8 mouse cellular contexts compared by ENCODE assay signal in genomic region chr8:107587995-107588780, GRCm38 (mm10). TPM values are rescaled to one million over a fixed set of nuclear protein-coding genes. Genes with fewer than 3 reads are reported as not detected.
DNase-seq lines count a peak whose midpoint lies in the region; ATAC-seq and TF ChIP-seq lines count a peak whose summit lies in the region.

TSS of gene Psmd7 (minus strand) at chr8:107588464.

- peaks cover 33% of the 10 kb centered on the region for H3K36me3 ChIP-seq in embryonic facial prominence, embryonic 14.5 days (ENCODE audit: control insufficient read depth, insufficient read depth, low read length)
- H3K36me3 ChIP-seq in limb, embryonic 14.5 days (ENCODE audit: control insufficient read depth, insufficient read depth, low read length) = peaks cover 32% of the 10 kb centered on the region
- H3K36me3 ChIP-seq in midbrain, postnatal 0 days (ENCODE audit: insufficient read depth, low read length) = peaks cover 20% of the 10 kb centered on the region

- H3K4me2 ChIP-seq in embryonic facial prominence, embryonic 14.5 days (ENCODE audit: low read depth, low read length) = peak within 1 kb of the TSS; percentile 80
- peak within 1 kb of the TSS; percentile 82 for H3K4me2 ChIP-seq in limb, embryonic 14.5 days (replicated peaks; ENCODE audit: low read depth, low read length, severe bottlenecking)
- H3K4me2 ChIP-seq in midbrain, postnatal 0 days (ENCODE audit: low read depth, low read length, poor library complexity, severe bottlenecking) = peak within 1 kb of the TSS; percentile 68

- DNase-seq in 3T3-L1 (ENCODE audit: low read depth, low spot score) = peak; percentile 97
- peak; percentile 83 to 89 for DNase-seq in adrenal gland, postnatal 4 days (ENCODE audit: low spot score in 2 of 2)
- peak; percentile 97 for DNase-seq in embryonic facial prominence, embryonic 14.5 days (ENCODE audit: low spot score)
- DNase-seq in heart, adult 8-10 months (ENCODE audit: low spot score) = peak; percentile 96
- DNase-seq in kidney, adult 9 months = peak; percentile 94
- DNase-seq in limb, embryonic 14.5 days (ENCODE audit: low spot score) = peak; percentile 95
- peak; percentile 97 for DNase-seq in midbrain, postnatal 0 days (ENCODE audit: low spot score)
- peak; percentile 88 to 92 for DNase-seq in spleen, postnatal 14 days (ENCODE audit: low spot score in 2 of 2)

- H3K9ac ChIP-seq in embryonic facial prominence, embryonic 14.5 days (ENCODE audit: low read depth, low read length) = peak within 1 kb of the TSS; percentile 95
- H3K9ac ChIP-seq in limb, embryonic 14.5 days (ENCODE audit: low read depth, low read length, severe bottlenecking) = peak within 1 kb of the TSS; percentile 90
- H3K9ac ChIP-seq in midbrain, postnatal 0 days (replicated peaks; ENCODE audit: low read length, poor library complexity, severe bottlenecking) = peak within 1 kb of the TSS; percentile 89

- H3K9me3 ChIP-seq in embryonic facial prominence, embryonic 14.5 days (ENCODE audit: control insufficient read depth, low read length) = no peaks in the 10 kb centered on the region
- H3K9me3 ChIP-seq in limb, embryonic 14.5 days (ENCODE audit: control insufficient read depth, low read length) = no peaks in the 10 kb centered on the region
- no peaks in the 10 kb centered on the region for H3K9me3 ChIP-seq in midbrain, postnatal 0 days (ENCODE audit: low read length)

- WGBS in embryonic facial prominence, embryonic 14.5 days = 2% methylated on average over 55 of the region's 65 CpGs
- 2% methylated on average over 58 of the region's 65 CpGs for WGBS in limb, embryonic 14.5 days
- 2% methylated on average over 65 of the region's 65 CpGs for WGBS in midbrain, postnatal 0 days

- H3K27me3 ChIP-seq in embryonic facial prominence, embryonic 14.5 days (replicated peaks; ENCODE audit: control insufficient read depth, insufficient read depth, low read length) = no peaks in the 10 kb centered on the region
- H3K27me3 ChIP-seq in limb, embryonic 14.5 days (ENCODE audit: control insufficient read depth, insufficient read depth, low read length) = no peaks in the 10 kb centered on the region
- no peaks in the 10 kb centered on the region for H3K27me3 ChIP-seq in midbrain, postnatal 0 days (ENCODE audit: insufficient read depth, low read length)

- H3K4me3 ChIP-seq in embryonic facial prominence, embryonic 14.5 days (ENCODE audit: low read depth, low read length) = peak within 1 kb of the TSS; percentile 98
- H3K4me3 ChIP-seq in limb, embryonic 14.5 days (replicated peaks; ENCODE audit: low read length) = peak within 1 kb of the TSS; percentile 97
- peak within 1 kb of the TSS; percentile 92 for H3K4me3 ChIP-seq in midbrain, postnatal 0 days (ENCODE audit: low read depth, low read length)

- H3K27ac ChIP-seq in embryonic facial prominence, embryonic 14.5 days (replicated peaks; ENCODE audit: low read depth, low read length) = peak within 1 kb of the TSS; percentile 88
- peak within 1 kb of the TSS; percentile 89 for H3K27ac ChIP-seq in limb, embryonic 14.5 days (replicated peaks; ENCODE audit: low read depth, low read length)
- peak within 1 kb of the TSS; percentile 86 for H3K27ac ChIP-seq in midbrain, postnatal 0 days (ENCODE audit: low read depth, low read length)

- peak; percentile 80; the same call in 1 of the 2 replicates for TF ChIP-seq POLR2A in limb, embryonic 14.5 days (IDR thresholded peaks at IDR 0.05; ENCODE audit: borderline replicate concordance, extremely low read depth, insufficient read depth, insufficient read length)

- TF ChIP-seq CTCF in midbrain, postnatal 0 days (IDR thresholded peaks at IDR 0.05) = peak; percentile 67

- peaks cover 7% of the 10 kb centered on the region; the same call in 1 of the 2 replicates for H3K4me1 ChIP-seq in embryonic facial prominence, embryonic 14.5 days (ENCODE audit: control insufficient read depth, insufficient read depth, low read length)
- peaks cover 8% of the 10 kb centered on the region; the same call in 1 of the 2 replicates for H3K4me1 ChIP-seq in limb, embryonic 14.5 days (ENCODE audit: control insufficient read depth, insufficient read depth, low read length)
- H3K4me1 ChIP-seq in midbrain, postnatal 0 days (ENCODE audit: insufficient read depth, low read length) = peaks cover 8% of the 10 kb centered on the region; the same call in 1 of the 2 replicates

- ATAC-seq in embryonic facial prominence, embryonic 14.5 days (ENCODE audit: low read depth) = peak; percentile 96
- ATAC-seq in limb, embryonic 14.5 days (ENCODE audit: low FRiP score, low read depth) = peak; percentile 94
- ATAC-seq in midbrain, postnatal 0 days (ENCODE audit: low FRiP score) = peak; percentile 95

RNA-seq across cellular contexts. Expression of gene Psmd7, which starts in this region (rescaled TPM):
- 10 to 100 TPM; 87.4 to 89.7 TPM for total RNA-seq in adrenal gland, postnatal 4 days (2021)
- 252 and 269 TPM in 2 replicates for polyA plus RNA-seq in embryonic facial prominence, embryonic 14.5 days (2014; fragmentation: Nextera tagmentation; extraction: Ambion mirVana)
- total RNA-seq in heart, adult 8-10 months (2022) = 100 to 1,000 TPM; 103 to 113 (median 104) TPM
- 119 and 152 TPM in 2 replicates for polyA plus RNA-seq in limb, embryonic 14.5 days (2012; rRNA removed)
- polyA plus RNA-seq in limb, embryonic 14.5 days (2014; fragmentation: Nextera tagmentation; extraction: Ambion mirVana) = 281 and 303 TPM in 2 replicates
- 38.2 and 40.5 TPM in 2 replicates for total RNA-seq in midbrain, postnatal 0 days (2014; rRNA removed)
- 257 and 268 TPM in 2 replicates for polyA plus RNA-seq in midbrain, postnatal 0 days (2015; fragmentation: Nextera tagmentation; extraction: Ambion mirVana)

Comparison
In these comparisons a context has a peak if more than half of its experiments do, and no peak if none do; other contexts are left out.
1. Peak in every context shown above with its lines: DNase-seq, ATAC-seq, H3K4me3 ChIP-seq and H3K27ac ChIP-seq.